Mouse (Mus musculus) testis, postnatal 14 days (tissue): Measurements from ENCODE around the gene 4930568D16Rik.

ENCODE experiments used
- DNase-seq: peaks from one replicate; pipeline ENCODE4 v3.0.0; 2021; ENCODE audit warnings: low spot score

Gene 4930568D16Rik

DNA sequence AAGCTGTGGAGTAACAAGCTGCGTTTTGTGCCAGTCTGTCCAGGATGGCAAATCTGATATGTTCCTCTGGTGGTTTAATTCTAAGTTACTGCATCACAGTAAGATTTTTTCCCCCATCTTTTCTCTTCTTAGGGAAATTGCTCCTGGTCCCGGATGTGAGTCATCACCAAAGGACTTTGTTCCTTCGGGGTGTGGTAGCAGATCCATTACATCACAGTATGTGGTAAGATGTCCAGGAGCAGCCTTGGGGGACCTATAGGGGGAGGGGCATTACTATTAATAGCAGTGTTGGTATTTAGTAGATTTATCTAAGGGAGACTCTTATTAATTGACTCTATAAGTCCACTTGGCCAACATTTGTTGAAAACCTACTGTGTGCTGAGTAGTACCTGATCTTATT lies 24.9 kb downstream of the 4930568D16Rik start:
- no peak for DNase-seq

DNA sequence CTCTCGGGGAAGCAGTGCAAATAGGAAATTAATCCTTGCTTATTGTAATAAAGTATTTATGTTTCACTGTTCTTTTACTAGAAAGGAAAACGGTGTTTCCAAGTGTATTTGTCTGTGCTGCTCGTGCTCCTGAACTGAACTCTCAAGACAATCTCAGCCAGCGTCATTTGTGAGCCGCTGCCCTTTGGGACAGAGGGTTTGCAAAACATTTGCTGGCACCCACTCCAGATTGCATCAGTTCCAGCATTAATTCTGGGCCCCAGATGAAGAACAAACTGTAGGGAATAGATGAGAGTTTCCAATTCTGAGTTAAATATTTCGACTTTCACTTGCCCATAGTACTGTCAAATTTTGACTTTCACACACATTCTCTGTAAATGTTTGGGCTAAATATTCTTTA lies 28.8 kb downstream of the 4930568D16Rik start:
- DNase-seq, result no peak

DNA sequence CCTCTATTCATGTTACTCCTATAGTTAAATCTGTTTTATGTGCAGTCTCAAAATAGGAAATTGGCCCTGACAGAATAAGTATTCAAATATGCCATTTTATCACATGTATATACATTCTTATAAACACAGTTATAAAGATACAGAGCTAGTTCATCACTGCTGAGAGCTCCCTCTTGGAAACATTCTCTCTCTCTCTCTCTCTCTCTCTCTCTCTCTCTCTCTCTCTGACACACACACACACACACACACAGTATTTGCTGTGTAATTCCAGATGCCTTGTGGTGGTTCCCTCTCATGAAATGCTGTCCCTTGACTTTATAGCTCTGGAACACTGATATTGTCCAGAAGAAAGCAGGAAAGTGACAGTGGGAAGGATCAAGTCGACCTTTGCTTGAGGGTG lies 29.5 kb downstream of the 4930568D16Rik start:
- DNase-seq, result no peak

DNA sequence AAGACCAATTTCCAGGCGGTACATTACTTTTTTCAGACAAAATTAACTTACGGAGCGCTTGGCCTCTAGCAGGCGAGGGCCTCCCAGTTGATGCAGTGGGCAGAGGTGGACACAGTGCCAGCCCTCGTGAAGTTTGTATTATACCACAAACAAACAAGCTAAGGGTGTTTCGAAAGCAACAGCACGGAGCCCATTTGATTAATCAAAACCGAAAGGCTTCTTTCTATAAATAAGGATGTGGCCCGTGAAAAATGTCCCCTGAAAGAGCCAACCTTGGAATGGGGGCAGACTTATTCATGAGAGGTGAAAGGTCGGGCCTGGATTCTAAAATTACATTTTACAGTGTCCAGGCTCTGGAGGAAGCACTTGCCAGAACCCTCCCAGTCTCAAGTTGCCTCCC lies 30.1 kb downstream of the 4930568D16Rik start:
- DNase-seq, result no peak

- peak; percentile 99 for DNase-seq
Measured at GRCm38 (mm10) chr2:35336388-35337280, 30.9 kb downstream of the 4930568D16Rik start, which contains the start of gene Stom. Gene Stom (minus strand): TSS chr2:35336976.

GRCm38 (mm10) chr2:35335620-35336019 lies 31.9 kb downstream of the 4930568D16Rik start:
- DNase-seq, result no peak

- no peak for DNase-seq
Measured at GRCm38 (mm10) chr2:35333670-35334069, 33.9 kb downstream of the 4930568D16Rik start.

DNA sequence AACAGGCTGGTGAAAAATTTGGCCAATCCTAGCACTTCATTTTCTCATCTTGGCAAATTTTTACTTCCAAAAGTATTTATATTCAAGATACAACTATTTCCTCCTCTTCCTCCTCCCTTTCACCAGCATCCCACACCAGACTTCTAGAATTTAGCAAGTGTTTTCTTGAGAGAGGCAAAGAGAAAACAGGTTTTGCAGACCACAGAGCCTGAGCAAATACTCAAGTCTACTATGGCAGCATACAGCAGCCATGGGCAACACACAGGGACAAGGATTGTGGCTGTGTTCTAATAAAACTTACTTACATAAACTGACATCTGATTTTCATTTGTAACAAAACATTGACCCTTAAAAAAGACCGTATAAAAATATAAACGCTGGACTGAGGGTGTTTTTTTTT lies 36.3 kb downstream of the 4930568D16Rik start:
- DNase-seq, result no peak

DNA sequence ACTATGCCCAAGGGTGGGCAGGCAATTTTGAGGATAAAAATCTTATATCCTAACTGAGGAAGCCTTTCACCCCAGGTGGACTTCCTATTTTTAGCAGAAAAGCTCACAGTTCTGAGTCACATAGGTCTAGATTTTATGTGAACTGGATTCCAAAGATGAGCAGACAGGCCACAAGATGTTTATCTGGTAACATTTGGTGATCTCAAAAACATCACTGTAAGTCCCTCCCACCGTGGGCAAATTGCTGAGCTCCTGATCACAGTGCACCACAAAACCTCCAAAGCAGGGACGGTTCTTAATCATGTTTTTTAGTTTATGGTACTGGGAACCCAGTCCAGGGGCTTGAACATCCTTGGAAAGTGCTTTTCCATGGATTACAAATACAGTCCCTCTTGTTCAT lies 38.5 kb downstream of the 4930568D16Rik start:
- DNase-seq, result no peak

- no peak for DNase-seq
Measured at GRCm38 (mm10) chr2:35328064-35328792, 39.3 kb downstream of the 4930568D16Rik start.

DNA sequence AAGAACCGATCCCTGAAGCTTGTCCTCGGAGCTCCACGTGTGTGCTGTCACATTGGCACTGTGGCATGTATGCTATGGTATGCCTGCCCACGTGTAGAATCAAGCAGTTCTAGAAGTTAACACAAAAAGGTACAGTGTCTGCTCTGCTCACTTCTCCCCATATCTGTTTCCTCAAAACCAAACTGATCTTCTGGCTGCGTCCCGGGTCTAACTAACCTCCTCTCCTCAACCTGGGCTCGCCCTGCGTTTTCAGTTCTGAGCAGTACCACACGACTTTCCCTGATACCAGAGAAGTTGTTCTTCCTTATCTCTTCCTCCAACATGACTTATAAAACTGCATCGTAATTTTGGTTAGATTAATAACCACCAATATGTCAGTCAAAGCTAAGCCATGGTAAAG lies 39.9 kb downstream of the 4930568D16Rik start:
- no peak for DNase-seq

- DNase-seq, result no peak
Measured at GRCm38 (mm10) chr2:35326931-35327330, 40.6 kb downstream of the 4930568D16Rik start.

GRCm38 (mm10) chr2:35325930-35326329 lies 41.6 kb downstream of the 4930568D16Rik start:
- DNase-seq, result no peak

DNA sequence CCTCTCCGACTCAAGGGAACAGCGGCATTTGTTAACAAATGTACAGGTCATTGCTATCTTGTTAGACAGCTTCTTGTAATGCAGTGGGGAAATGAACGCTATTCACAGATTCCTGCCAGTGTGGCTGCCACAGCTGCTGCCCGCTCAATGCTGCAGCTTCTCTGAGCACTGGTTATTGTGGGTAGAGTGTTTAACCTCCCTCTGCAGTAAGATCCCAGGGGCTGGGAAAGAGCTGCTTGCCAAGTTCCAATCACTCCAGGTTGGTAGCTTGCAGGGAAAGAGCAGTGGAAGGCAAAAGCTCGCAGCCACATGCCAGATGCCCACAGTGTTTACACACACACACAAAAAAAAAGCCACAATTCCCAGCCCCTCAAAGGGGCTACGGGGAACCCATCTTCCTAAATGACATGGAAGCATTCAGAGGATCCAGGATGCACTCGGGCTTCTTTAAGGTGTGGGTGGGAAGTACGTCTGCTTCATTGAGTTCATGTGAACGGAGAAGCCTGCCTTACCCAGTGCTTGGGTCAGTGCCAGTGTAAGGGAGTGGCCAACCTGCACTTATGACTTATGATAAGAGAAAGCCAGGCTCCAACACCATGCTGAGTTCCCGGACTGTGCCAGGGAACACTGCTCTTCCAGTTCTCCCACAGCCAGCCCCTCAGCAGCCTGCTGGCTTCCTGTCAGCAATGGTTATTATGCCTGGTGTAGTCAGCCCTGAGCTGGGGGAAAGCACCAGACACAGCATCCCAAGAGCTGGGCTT lies 44.9 kb downstream of the 4930568D16Rik start:
- peak; percentile 33 for DNase-seq

GRCm38 (mm10) chr2:35320399-35320798 lies 47.1 kb downstream of the 4930568D16Rik start:
- DNase-seq, result no peak

DNA sequence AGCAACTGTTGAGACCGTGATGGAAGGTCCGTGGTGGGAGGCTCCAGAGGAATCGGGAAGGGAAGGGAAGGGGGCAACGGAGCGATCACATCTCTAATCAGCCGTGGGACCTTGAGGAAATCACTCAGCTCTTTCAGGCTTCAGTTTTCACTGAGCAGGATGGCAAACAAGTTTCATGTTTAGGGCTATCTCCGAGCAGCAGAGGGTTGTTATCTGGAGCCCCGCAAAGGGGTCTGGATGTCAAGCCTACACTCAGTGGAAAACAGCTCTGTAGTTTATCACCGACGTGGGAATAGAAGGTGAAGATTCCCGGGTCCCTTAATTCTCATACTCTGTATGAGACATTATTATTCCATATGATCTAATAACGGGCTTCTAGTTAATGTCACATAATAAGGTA lies 49.1 kb downstream of the 4930568D16Rik start:
- DNase-seq, result no peak

GRCm38 (mm10) chr2:35317604-35318003 lies 49.9 kb downstream of the 4930568D16Rik start:
- DNase-seq, result no peak

DNA sequence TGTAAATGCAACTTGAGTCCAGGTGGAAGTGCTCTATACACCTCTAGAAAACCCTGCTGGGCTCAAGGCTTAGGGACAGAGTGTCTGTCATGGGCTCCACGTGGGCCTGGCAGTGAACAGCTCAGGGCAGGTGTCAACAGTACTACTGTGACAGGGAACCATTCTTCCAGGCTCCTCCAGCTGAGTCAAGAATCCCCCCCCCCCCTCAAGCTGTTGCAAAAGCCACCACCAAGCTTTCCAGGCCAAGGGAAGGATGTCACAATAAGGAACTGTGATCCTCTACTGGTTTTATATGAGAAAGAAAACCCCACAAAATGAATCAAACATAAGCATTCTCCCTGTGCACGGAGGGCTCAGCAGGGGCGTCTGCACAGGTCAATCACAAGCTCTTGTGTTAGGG lies 53.2 kb downstream of the 4930568D16Rik start:
- DNase-seq, result no peak

GRCm38 (mm10) chr2:35309906-35310493 lies 57.5 kb downstream of the 4930568D16Rik start:
- no peak for DNase-seq

- no peak for DNase-seq
Measured at GRCm38 (mm10) chr2:35308166-35308565, 59.4 kb downstream of the 4930568D16Rik start.
